Mouse (Mus musculus) megakaryocyte progenitor cell, adult 5-6 weeks (primary cell): ENCODE measurements around the gene Ankrd66. TPM values are rescaled to one million over a fixed set of nuclear protein-coding genes. Genes with fewer than 3 reads are reported as not detected.

Source experiments
- ATAC-seq: replicated peaks from 2 replicates; pipeline ENCODE4 v1.8.0; 2016; ENCODE audit warnings: mild to moderate bottlenecking, moderate TSS enrichment, inconsistent platforms; ENCODE audit not compliant: poor library complexity
- total RNA-seq, 2 experiments: library from RNA; stranded (forward) in 1 of 2; stranded (reverse) in 1 of 2; fragments of 157-497, 149-512 nt in 1 of 2; fragments of 200-1000 nt in 1 of 2; gene quantifications; 2 replicates each; pipeline versions ENCODE4 v1.2.3 to v1.2.4; 2015 to 2017

The Ankrd66 gene
- total RNA-seq (2015) (not detected in 2 replicates), total RNA-seq (2017) (not detected in 2 replicates)

- no peak for ATAC-seq
These were observed at the start of gene Ankrd66 for GRCm38 (mm10) chr17:43543539-43543938. Ankrd66 (minus strand) TSS chr17:43543639.

- no peak for ATAC-seq
These were observed 49.2 kb upstream of the Ankrd66 start for GRCm38 (mm10) chr17:43592296-43593291.

DNA sequence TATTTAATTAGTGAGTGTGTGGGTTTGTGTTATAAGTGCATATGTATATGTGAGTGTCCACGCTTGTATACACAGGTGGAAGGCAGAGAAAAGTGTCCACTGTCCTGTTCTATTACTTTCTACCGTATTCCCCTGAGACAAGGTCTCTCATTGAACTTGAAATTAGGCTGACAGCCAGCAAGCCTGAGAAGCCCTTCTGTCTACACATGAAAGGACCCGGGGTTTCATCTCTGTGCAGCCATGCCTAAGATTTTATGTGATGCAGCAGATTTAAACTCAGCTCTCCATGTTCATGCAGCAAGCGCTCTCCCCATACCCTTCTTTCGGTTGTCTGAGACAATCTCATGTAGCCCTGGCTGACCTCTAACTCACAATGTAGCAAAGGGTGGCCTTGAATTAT is 47.1 kb upstream of the Ankrd66 start:
- no peak for ATAC-seq

DNA sequence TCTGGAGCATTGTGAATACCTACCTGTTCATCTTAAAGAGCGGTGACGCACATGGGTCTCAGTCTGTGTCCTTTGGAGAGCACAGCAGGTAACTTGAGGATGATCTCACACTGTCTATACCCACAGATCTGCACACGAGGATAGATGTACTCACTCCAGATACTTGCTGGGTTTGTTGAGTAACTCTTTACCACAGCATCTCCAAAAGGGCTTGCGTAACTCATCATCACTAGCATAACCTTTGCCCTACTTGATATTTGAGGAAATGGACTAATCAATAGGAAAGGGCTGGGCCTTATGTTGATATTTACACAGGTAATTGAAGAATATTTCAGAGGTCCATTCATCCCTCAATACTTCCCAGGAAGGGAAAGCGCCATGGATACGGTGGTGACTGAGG is 46.3 kb upstream of the Ankrd66 start:
- peak; percentile 90 for ATAC-seq

GRCm38 (mm10) chr17:43587278-43587677 is 43.8 kb upstream of the Ankrd66 start:
- ATAC-seq = no peak

GRCm38 (mm10) chr17:43584771-43585170 is 41.3 kb upstream of the Ankrd66 start:
- no peak for ATAC-seq

- no peak for ATAC-seq
These were observed 37.6 kb upstream of the Ankrd66 start for GRCm38 (mm10) chr17:43581012-43581467.

DNA sequence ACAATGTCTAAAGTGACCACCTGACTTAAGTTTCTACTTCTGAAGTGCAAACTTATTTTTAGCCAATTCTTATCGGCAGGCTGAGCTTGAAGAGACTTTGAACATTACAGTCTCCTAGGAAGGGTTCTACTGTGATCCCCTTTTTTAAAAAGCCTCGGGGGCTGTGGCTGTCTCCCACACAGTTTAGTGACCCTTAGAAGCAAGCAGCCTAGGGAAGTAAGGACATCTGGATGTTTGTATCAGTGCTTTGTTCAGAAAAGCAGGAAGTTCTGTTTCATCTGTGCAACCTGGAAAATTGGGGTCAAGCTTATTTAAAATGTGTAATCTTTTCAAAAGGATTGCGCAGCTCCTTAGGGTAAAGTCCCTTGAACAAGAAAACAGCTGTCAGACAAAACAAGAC is 37.0 kb upstream of the Ankrd66 start:
- ATAC-seq = peak; percentile 37

GRCm38 (mm10) chr17:43573624-43574073 is 30.2 kb upstream of the Ankrd66 start:
- ATAC-seq = peak; percentile 87

DNA sequence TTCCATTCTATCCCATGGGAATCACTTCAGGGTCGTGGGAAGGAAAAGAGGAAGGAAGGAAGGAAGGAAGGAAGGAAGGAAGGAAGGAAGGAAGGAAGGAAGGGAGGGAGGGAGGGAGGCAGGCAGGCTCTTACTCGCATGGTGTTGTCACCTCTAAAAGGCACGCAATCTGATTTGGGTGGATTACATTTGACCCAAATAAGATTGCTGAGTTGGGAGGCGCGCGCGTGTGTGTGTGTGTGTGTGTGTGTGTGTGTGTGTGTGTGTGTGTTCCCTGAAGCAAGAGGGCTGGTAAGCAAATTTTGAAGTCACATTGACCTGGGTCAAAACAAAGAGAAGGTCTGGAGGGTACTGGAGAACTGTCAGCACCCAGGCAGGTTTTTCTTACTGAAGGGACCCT is 25.8 kb upstream of the Ankrd66 start:
- no peak for ATAC-seq

DNA sequence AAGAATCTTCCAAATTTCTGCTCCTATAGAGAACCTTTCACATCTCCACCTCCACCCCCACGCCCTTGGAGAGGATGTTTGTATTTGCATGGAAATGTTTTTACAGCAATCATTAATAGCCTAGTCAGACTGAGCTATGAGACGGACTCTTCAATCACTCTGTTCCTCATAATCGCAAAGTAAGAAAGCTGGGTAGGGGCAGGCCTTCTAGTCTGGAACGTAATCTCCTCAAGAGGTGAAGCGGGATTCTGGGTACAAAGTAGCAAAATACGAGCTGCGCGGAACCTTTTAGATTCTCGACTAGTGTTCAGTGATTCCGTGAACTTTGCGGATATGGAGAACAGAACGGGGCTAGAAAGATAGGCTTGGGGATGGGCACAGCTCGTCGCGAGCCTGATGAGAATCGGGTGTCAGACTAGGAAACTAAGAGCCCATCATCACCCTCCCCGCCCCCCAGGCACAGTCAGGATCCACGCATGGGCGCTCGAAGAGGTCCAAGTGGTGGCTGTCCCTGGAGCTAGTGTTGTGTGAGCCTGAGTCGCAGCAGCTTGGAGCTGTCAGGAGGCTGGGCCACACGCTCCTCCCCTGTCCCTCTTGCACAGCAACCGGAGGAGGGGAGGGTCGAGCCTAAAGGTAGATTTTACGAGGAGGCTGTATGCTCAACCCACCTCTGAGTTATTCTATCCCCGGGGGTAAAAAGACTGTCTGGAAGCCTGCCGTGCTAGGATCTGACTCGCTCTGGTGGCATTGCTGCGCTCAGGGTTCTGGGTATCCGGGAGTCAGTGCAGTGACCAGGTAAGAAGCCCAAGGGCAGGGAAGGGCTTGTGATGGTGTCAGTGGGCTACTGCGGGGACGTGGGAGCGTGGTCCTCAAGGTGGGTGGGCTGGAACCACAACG is 24.8 kb upstream of the Ankrd66 start, which contains the start of gene Pla2g7:
TSS of gene Pla2g7 (plus strand) at position 107 of the 897 bp plus-strand sequence.
- peak; percentile 56; the same call in 1 of the 2 replicates for ATAC-seq

- no peak for ATAC-seq
These were observed 24.2 kb upstream of the Ankrd66 start for GRCm38 (mm10) chr17:43567593-43567991.

DNA sequence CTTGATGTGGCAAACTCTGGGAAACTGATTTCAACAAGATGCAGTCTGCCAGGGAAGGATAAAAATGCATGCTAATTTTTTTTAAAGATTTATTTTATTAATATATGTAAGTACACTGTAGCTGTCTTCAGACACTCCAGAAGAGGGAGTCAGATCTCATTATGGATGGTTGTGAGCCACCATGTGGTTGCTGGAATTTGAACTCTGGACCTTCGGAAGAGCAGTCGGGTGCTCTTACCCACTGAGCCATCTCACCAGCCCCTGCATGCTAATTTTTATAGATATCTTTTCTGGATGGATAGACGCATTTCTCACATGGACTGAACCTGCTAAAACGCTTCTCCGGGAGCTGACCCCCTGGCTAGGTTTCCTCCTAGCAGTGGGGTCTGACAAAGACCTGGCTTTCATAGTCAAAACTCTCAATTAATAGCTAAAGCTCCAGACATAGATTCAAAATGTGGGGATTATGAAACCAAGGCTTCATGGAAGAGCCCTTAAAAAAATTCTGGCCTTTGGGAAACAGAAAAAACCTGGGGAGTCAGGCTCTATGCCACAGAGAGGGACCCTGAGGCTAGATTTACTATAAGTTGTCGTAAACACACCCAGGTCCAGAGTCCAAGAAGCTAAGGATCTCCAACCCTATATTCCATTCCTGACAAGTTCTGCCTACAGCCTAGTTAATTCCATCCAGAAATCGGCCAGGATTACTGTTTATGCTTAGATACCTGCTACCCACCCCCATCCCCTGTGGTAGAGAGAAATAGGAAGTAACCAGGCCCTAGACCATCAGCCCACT is 20.0 kb upstream of the Ankrd66 start:
- ATAC-seq = no peak

DNA sequence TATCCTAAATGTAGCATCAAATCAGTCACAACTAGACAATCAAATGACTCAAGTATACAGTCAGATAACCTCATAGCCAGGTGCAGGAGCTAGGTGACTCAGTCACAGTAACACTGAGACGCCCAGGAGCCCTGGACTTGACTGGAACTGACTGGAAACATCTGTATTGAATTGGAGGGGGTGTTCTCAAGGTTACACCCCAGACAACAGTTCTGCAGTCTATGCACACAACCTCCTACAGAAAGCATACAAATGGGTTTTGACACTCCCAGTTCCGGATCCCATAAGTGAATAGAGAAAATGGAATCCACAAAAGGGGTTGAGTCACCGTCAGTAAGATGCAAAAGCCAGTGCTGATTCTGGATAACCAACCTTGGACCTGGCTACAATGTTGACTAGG is 15.2 kb upstream of the Ankrd66 start:
- no peak for ATAC-seq

- peak; percentile 97 for ATAC-seq
These were observed 14.2 kb upstream of the Ankrd66 start for GRCm38 (mm10) chr17:43557541-43558090.

DNA sequence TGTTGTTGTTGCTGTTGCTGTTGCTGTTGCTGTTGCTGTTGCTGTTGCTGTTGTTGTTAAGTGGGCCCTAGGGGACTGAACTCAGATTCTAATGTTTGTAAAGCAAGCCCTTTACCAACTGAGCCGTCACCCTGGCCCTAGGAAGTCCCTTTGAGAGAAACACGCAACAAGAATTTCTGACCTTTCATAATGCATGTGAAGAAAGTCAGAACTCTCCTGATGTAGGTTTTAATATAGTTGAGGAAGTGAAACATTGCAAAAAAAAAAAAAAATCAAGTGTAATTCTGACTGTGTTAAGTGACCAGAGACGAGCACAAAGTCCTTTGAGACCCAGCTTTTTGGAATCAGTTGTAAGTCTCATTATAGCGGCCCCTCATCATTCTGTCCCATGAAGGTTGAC is 13.7 kb upstream of the Ankrd66 start:
- ATAC-seq = peak; percentile 45

GRCm38 (mm10) chr17:43554516-43555403 is 11.3 kb upstream of the Ankrd66 start:
- ATAC-seq = no peak

DNA sequence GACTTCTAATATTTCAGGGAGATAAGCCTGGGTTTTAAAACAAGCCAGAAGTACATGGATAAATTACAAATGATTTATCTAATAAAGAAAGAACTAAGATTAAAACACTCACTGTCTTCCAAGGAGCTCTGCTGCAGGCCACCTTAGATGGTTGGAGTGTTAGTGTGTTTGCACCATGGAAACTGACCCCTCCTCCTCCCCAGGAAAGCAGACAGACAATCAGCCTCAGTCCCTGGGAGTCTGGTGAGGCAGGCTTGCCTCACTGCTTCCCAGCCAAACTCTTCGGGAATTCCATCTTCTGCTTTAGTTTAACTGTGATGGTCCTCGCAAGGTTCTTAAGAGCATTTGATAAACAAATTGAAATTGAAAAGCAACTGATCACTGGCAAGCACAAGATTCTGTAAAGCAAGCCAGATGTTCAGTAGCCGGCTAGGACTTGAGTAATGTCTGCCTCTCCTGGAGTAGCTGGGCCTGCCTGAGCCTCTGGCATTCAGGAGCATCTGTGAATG is 7.7 kb upstream of the Ankrd66 start:
- ATAC-seq = no peak

- ATAC-seq = peak; percentile 39; the same call in 1 of the 2 replicates
These were observed 601 bp upstream of the Ankrd66 start for GRCm38 (mm10) chr17:43544040-43544439.
